Mouse (Mus musculus) bone marrow macrophage, adult 2 months (primary cell): ENCODE measurements around the gene Lrr1. TPM values are rescaled to one million over a fixed set of nuclear protein-coding genes. Genes with fewer than 3 reads are reported as not detected.

Experiments
- H3K27ac ChIP-seq: 2 replicates; pipeline ENCODE4 v1.5.1; 2012; ENCODE audit warnings: low read depth, low read length; ENCODE audit not compliant: insufficient read depth
- H3K4me1 ChIP-seq: 2 replicates; pipeline ENCODE4 v1.6.1; 2012; ENCODE audit warnings: low read length; ENCODE audit not compliant: control insufficient read depth, insufficient read depth
- H3K4me3 ChIP-seq: 2 replicates; pipeline ENCODE4 v1.5.1; 2012; ENCODE audit warnings: mild to moderate bottlenecking, low read length, moderate library complexity; ENCODE audit not compliant: insufficient read depth
- CTCF ChIP-seq: IDR thresholded peaks from 2 replicates; pipeline ENCODE4 v1.5.1; 2012; ENCODE audit warnings: low read depth, mild to moderate bottlenecking, low read length, moderate library complexity
- POLR2A ChIP-seq: IDR thresholded peaks from 2 replicates; pipeline ENCODE4 v1.6.1; 2012; ENCODE audit warnings: mild to moderate bottlenecking, low read depth, low read length, borderline replicate concordance
- polyA plus RNA-seq: library from polyadenylated mRNA; stranded (reverse); fragments of >200 nt; gene quantifications from 2 replicates; pipeline ENCODE4 v1.2.4, GENCODE M21; 2012; ENCODE audit not compliant: missing spikeins, insufficient read depth, insufficient read length

Lrr1 gene
- polyA plus RNA-seq, 1 experiment, result 5.7 TPM

DNA sequence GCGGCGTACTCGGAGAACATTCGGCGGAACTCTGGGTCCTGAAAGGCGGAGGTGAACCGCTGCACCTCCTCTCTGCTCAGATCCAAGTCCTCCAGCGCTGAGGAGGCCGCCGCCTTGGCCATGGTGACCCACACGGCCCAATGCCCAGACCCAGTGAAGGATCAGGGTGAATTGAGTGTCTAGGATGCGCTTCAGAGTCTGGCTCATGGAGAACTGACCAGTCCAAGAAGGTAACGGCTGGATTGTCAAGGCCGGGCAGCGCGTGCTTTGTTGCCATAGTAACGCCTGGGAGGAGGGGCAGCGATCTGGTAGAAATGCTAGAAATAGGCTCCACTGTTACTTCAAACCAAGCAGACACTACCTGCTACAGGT is 29.5 kb downstream of the Lrr1 start, which contains the start of gene Dnaaf2:
Gene Dnaaf2 (minus strand): TSS at position 266 of the 372 bp plus-strand sequence.
- peaks cover 11% of the 10 kb centered on the region for H3K4me1 ChIP-seq
- H3K4me3 ChIP-seq, result peak within 1 kb of the TSS; percentile 94
- H3K27ac ChIP-seq, result peak within 1 kb of the TSS; percentile 66
- TF ChIP-seq CTCF, result no peak
- TF ChIP-seq POLR2A, result no peak

DNA sequence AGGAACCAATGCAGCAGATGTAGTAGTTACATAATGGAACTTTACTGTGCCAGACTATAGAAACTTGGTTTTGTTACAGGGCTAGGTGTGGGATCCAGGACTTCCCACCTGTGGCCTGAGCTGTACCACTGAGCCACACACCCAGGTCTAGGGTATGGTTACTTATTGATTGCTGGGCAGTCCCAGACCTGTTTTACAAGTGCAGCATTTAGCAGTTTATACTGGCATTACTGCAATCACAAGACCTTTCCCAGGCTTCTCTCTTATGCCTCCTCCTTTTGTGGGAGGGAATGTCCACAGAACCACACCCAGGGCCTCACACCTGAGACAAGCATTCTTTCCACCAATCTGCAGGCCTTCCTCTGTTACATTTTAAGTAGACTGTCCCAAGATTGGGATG is 30.4 kb downstream of the Lrr1 start:
- Histone ChIP-seq H3K4me3 (peak overlapping the region; percentile 29), H3K27ac (peak overlapping the region; percentile 66), H3K4me1 (peaks cover 10% of the 10 kb centered on the region)
- TF ChIP-seq POLR2A (no peak), CTCF (no peak)

DNA sequence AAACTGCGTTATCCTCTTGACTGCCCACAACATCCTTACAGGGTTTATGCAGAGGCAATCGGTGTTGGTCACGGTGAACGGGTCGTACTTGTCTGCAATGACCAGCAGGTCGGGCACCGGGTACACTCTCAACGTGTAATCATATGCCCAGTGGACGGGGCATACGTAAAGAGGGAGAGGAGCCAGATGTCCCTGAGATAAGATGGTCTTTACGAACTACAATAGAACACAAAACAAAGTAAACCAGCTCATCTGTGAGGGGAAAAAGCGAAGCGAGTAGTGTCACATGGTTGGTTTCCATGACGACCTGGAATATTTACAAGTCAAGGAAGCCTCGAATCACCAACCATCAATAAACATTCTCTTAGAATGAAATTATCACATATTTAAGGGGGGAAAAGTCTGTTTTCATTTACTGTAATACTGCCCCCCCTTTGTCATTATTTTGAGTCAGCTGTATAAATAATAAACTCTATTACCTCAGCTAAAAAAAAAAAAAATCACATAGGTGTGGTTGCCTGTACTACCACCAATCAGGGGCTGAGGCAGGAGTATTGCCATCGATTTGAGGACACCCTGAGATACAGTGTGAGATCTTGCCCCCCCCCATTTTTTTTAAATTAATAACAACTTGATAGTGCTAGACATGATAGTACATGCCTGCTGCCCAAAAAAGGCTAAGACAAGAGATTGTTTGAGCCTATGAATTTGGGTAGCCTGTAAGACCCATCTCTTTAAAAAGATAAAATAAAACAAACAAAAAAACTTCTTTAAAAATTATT is 35.6 kb downstream of the Lrr1 start, which contains the start of gene Gm49384:
Gene Gm49384 (minus strand): TSS at position 216 of the 782 bp plus-strand sequence.
- no peak for TF ChIP-seq POLR2A
- no peak for TF ChIP-seq CTCF
- no peak within 1 kb of the TSS for H3K4me3 ChIP-seq
- no peak within 1 kb of the TSS for H3K27ac ChIP-seq
- H3K4me1 ChIP-seq, result peaks cover 5% of the 10 kb centered on the region

DNA sequence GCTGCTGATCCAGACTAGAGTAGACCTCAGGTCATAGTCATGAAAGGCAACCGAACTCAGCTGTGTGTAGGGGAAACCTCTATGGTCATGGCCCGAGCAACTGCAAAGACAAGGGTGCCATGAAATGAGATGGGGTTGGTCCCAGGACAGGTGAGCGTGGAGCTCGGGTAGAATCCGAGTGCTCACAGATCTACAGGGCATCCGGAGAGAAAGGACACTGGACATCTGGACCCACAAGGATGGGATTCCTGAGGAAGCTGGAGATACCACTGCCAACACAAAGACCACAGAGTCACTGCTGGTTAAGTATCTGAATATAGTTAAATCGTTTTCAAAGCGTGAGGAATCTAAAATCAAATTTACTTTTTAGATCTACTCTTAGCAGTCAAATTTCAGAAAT is 38.8 kb downstream of the Lrr1 start:
- no peak for TF ChIP-seq POLR2A
- TF ChIP-seq CTCF, result no peak
- no peak overlapping the region for H3K4me3 ChIP-seq
- H3K4me1 ChIP-seq, result no peaks in the 10 kb centered on the region
- no peak overlapping the region for H3K27ac ChIP-seq

DNA sequence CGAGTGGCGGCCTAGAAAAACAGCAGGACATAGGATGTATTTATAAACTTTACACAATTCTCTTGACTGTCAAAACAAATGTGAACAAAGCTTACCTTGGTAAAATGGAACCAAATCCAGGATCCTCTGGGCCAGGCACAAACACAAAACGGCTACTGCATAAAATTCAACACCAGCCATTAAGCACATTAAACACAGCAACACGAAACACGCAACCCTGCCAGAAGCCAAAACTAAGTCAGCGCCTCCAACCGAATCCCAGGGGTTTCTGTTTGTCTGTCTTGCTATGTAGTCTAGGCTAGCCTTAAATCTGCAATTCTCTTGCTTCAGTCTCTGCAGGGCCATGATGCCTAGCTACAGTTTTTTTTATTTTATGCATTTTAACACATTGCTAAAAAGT is 39.3 kb downstream of the Lrr1 start:
- H3K27ac ChIP-seq, result no peak overlapping the region
- no peaks in the 10 kb centered on the region for H3K4me1 ChIP-seq
- no peak overlapping the region for H3K4me3 ChIP-seq
- no peak for TF ChIP-seq POLR2A
- TF ChIP-seq CTCF, result no peak

DNA sequence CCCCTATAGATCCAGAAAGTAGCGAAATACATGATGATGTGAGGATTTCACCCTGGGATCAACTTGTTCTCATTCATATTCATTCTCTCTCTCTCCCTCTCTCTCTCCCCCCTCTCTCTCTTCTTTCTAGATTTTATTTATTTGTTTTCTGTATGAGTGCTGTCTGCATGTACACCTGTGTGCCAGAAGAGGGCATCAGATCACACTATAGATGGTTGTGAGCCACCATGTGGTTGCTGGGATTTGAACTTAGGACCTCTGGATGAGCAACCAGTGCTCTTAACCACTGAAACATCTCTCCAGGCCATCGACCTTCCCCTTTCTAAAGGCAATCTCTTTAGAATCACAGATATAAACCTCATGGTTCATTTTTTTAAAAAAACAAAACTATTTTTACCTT is 39.9 kb downstream of the Lrr1 start:
- Histone ChIP-seq H3K27ac (no peak overlapping the region), H3K4me3 (no peak overlapping the region), H3K4me1 (no peaks in the 10 kb centered on the region)
- TF ChIP-seq POLR2A (no peak), CTCF (no peak)

DNA sequence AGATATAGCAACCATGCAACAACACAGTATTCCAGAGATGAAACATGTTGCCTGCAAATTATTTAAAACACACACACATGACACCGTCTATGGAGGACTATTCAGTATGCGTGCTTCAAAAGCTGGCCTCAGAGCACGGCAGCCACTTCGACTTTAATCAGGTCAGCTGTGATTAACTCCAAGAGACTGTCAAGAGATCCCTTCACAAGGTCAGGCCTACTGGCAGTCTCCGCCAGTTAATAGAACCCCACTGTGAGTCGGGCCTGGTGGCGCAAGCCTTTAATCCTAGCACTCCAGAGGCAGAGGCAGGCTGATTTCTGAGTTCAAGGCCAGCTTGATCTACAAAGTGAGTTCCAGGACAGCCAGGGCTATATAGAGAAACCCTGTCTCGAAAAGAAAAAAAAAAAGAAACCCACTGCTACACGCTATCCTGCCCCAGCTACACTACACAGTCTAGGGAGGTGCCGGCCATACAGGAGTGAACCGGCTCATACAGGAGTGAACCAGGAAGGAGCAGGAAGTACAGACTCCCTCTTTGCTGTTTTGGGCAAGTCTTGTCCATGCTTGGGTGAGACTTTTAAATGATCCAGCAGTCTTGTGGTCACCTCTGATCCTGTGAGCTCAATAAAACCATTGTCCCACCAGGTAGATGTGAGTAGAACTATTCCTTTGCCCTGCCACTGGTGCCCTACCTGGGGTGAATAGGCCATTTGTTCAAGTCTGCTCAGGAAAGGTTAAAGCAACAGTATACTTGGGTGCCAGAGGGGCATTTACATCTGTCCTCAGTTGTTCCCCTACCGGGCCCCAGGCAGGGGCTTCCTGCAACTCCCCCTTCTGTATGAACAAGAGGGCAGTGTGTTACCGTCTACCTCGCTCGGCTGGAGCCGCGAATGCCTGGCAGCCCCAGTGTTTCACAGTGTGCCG is 41.7 kb downstream of the Lrr1 start:
- Histone ChIP-seq H3K27ac (no peak overlapping the region), H3K4me1 (peaks cover 14% of the 10 kb centered on the region), H3K4me3 (no peak overlapping the region)
- TF ChIP-seq CTCF (no peak), POLR2A (no peak)

DNA sequence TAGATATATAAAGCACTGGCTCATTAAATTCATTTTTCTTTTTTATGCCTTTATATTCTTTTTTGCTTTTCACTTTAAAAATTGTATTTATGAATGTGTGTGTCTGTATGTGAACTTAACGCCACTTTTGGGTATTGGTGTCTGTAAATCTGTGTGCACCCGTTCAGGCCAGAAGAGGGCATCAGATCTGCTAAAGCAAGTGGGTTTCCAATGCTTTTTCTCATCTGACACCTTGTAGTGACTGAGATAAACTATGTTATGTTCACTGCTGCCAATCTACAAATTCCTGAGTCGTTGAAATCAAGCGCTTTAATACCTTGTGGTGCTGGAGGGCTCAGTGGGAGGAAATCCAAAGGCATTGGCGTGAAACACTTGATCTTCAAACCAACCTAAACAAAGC is 42.4 kb downstream of the Lrr1 start:
- no peak overlapping the region for H3K27ac ChIP-seq
- no peak overlapping the region for H3K4me3 ChIP-seq
- TF ChIP-seq POLR2A (no peak), CTCF (no peak)
- H3K4me1 ChIP-seq, result peaks cover 22% of the 10 kb centered on the region

DNA sequence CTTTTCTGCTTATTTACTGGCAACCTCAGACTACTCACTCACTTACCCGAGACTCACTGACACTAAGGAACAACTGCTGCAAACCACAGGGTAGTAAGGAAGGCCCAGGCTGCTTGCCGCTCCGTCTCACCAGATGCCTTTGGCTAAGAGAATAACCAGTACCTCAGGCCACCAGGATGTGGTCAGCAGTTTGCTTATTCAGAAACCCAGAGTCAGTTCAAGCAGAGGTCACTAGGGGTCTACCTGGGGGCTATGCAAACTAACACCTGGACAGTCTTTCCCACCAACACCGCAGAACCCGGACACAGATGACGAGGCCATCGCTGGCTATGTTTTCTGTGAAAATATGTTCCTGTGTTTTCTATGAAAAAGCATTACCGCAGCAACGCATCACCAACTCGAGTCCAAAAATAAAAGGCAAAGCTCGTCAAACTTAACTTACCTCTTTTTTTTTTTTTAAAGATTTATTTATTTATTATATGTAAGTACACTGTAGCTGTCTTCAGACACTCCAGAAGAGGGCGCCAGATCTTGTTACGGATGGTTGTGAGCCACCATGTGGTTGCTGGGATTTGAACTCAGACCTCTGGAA is 44.7 kb downstream of the Lrr1 start:
- Histone ChIP-seq H3K4me1 (peaks cover 25% of the 10 kb centered on the region), H3K27ac (no peak overlapping the region), H3K4me3 (no peak overlapping the region)
- TF ChIP-seq POLR2A (no peak), CTCF (no peak)

DNA sequence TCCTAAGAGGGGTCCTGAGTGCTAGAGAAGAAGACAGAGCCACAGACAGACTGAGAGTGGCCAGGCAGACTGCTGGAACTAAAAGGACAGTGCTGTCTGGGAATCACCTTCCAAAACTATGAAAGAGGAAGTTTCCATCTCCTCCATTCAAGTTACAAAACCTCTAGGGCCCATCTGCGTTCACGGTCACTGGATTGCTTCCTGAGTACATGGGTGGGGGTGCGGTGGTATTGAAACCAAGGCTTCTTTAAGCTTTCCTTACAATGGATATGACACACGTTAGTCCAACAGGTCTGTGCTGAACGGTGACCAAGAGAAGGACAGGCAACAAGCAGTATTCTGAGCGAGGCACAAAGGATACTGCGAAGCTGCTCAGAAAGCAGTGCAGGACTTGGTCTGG is 45.8 kb downstream of the Lrr1 start:
- Histone ChIP-seq H3K4me1 (peaks cover 25% of the 10 kb centered on the region), H3K4me3 (no peak overlapping the region), H3K27ac (peak overlapping the region; percentile 7)
- TF ChIP-seq POLR2A, result no peak
- no peak for TF ChIP-seq CTCF
